Mouse (Mus musculus): ENCODE measurements at regions not wholly inside any gene's neighbourhood (a gene's known extent, or its start where the extent isn't known, plus 50 kb on each side); places are given as distances from the start of the nearest gene placed in this dataset.

DNA sequence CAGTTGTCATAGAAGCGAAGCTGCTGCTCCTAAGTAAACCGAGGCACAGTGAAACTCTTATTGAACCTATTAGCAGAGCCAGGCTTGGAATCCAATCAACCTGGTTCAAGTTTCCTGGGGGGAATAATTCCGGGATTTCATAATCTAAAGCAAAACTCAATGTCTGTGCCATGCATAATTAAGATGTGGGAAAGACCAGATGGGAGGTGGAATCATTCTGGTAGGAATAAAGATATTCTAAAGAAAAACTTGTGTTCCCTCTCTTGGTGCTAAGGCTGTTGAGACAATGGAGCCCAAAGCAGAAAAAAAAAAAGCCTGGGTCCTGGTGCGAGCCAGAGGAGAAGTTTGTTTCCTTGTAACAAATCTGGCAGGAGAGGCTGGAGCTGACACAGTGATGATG is 217.7 kb downstream of the Gpat3 start:
- TF ChIP-seq CTCF (conservative IDR thresholded peaks at IDR 0.05; ENCODE audit: insufficient read depth, insufficient read length, low read depth, low read length), result no peak
- no peak for TF ChIP-seq POLR2A (IDR thresholded peaks at IDR 0.05; ENCODE audit: low read depth, low read length)
